Mouse (Mus musculus): Measurements from ENCODE around the gene Atmin. TPM values are rescaled to one million over a fixed set of nuclear protein-coding genes. Genes with fewer than 3 reads are reported as not detected.

Atmin gene
- polyA plus RNA-seq (2015; fragmentation: Nextera tagmentation; extraction: Ambion mirVana): 22.2 and 22.3 TPM in 2 replicates

GRCm38 (mm10) chr8:116943161-116943554 is at the start of gene Atmin:
Gene Atmin, plus strand, starts transcription at chr8:116943393.
- WGBS: under 1% methylated on average over 38 of the region's 46 CpGs
- peak; percentile 91 for ATAC-seq (replicated peaks)
- H3K27me3 ChIP-seq (replicated peaks): no peaks in the 10 kb centered on the region
- H3K9me3 ChIP-seq: no peaks in the 10 kb centered on the region
- H3K27ac ChIP-seq: peak within 1 kb of the TSS; percentile 74
- no peaks in the 10 kb centered on the region for H3K36me3 ChIP-seq (replicated peaks)
- peaks cover 25% of the 10 kb centered on the region for H3K4me1 ChIP-seq
- peak within 1 kb of the TSS; percentile 75 for H3K4me3 ChIP-seq
- H3K4me2 ChIP-seq: peak within 1 kb of the TSS; percentile 81
- H3K9ac ChIP-seq: peak within 1 kb of the TSS; percentile 80

- no peak overlapping the region for H3K9ac ChIP-seq
- WGBS: 85% methylated on average over 11 of the region's 11 CpGs
- no peaks in the 10 kb centered on the region for H3K9me3 ChIP-seq
- H3K36me3 ChIP-seq (replicated peaks): no peaks in the 10 kb centered on the region
- no peak overlapping the region for H3K4me3 ChIP-seq
- no peak overlapping the region for H3K27ac ChIP-seq
- H3K4me2 ChIP-seq: no peak overlapping the region
- no peaks in the 10 kb centered on the region for H3K27me3 ChIP-seq (replicated peaks)
- no peaks in the 10 kb centered on the region for H3K4me1 ChIP-seq
- ATAC-seq (replicated peaks): no peak
Measured at GRCm38 (mm10) chr8:116893938-116894337, 49.3 kb upstream of the Atmin start.

DNA sequence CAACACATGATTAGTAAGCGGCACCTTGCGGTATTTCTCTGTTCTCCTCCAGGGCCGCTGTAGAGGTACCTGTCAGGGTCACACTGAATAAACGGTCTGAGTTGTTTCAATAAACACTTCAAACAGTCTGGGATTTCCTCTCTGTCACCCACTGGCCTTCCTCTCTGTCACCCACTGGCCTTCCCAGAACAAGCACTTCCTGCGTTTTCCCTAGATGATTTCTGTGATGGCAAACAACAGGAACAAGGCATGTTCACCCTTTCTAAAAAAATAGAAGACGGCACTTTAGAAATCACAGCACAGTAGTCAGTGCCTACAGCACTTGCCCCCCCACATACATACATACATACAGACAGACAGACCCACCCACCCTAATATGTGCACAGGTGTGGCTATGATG is 47.7 kb upstream of the Atmin start:
- H3K36me3 ChIP-seq (replicated peaks): no peaks in the 10 kb centered on the region
- no peak overlapping the region for H3K4me3 ChIP-seq
- H3K27me3 ChIP-seq (replicated peaks): no peaks in the 10 kb centered on the region
- no peak overlapping the region for H3K9ac ChIP-seq
- no peaks in the 10 kb centered on the region for H3K4me1 ChIP-seq
- ATAC-seq (replicated peaks): no peak
- no peaks in the 10 kb centered on the region for H3K9me3 ChIP-seq
- H3K4me2 ChIP-seq: no peak overlapping the region
- H3K27ac ChIP-seq: no peak overlapping the region
- WGBS: 92% methylated on average over 6 of the region's 6 CpGs

- over 99% methylated on average over 4 of the region's 4 CpGs for WGBS
- ATAC-seq (replicated peaks): no peak
Measured at GRCm38 (mm10) chr8:116904736-116905135, 38.5 kb upstream of the Atmin start.

GRCm38 (mm10) chr8:116905252-116905651 is 37.9 kb upstream of the Atmin start:
- Histone ChIP-seq H3K9me3 (no peaks in the 10 kb centered on the region), H3K36me3 (replicated peaks) (no peaks in the 10 kb centered on the region), H3K27ac (no peak overlapping the region), H3K27me3 (replicated peaks) (no peaks in the 10 kb centered on the region), H3K9ac (no peak overlapping the region), H3K4me1 (no peaks in the 10 kb centered on the region), H3K4me2 (no peak overlapping the region), H3K4me3 (no peak overlapping the region)
- no peak for ATAC-seq (replicated peaks)
- 91% methylated on average over 4 of the region's 4 CpGs for WGBS

More at GRCm38 (mm10) chr8:116904736-116905135, 38.5 kb upstream of the Atmin start:
- H3K4me3 ChIP-seq: no peak overlapping the region
- H3K9me3 ChIP-seq: no peaks in the 10 kb centered on the region
- no peak overlapping the region for H3K27ac ChIP-seq
- no peaks in the 10 kb centered on the region for H3K36me3 ChIP-seq (replicated peaks)
- H3K27me3 ChIP-seq (replicated peaks): no peaks in the 10 kb centered on the region
- no peak overlapping the region for H3K4me2 ChIP-seq
- no peak overlapping the region for H3K9ac ChIP-seq
- H3K4me1 ChIP-seq: no peaks in the 10 kb centered on the region

DNA sequence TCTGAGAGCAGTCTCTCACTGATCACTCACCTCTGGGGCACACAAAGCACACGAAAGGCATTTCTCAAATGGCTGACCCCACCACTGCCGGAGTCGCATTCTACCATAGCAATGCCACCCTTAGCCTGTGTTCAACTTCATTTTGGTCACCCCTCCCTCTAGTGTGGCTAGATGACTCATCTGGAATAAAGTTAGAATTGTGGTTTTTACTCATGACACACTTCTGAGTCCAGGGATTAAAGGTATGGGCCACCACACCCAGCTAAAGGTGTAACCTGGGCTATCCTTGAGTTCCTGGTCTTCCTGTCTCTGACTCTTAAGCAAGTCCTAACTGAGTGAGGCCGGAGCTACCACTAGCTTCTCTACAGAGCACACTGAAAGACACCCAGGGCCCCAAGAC is 37.4 kb upstream of the Atmin start:
- 95% methylated on average over 4 of the region's 4 CpGs for WGBS
- H3K27ac ChIP-seq: no peak overlapping the region
- ATAC-seq (replicated peaks): no peak
- no peaks in the 10 kb centered on the region for H3K36me3 ChIP-seq (replicated peaks)
- H3K4me3 ChIP-seq: no peak overlapping the region
- H3K4me1 ChIP-seq: no peaks in the 10 kb centered on the region
- no peaks in the 10 kb centered on the region for H3K9me3 ChIP-seq
- no peak overlapping the region for H3K4me2 ChIP-seq
- H3K27me3 ChIP-seq (replicated peaks): no peaks in the 10 kb centered on the region
- no peak overlapping the region for H3K9ac ChIP-seq

DNA sequence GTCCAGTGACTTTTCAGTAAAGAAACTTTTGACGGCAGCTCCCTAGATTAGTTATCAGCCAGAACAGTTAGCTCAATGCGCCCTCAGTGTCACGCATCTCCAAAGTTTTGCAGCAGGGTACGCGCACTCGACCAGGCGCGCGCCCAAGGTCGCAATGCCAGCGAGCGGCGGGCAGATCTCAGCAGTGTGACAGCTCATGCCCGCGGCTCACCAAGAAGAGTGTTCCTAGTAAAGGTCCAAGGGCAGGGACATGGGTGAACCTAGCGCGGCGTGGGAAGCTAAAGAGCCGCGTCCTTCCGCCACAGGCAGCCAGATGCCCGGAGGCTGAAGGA is 22.2 kb upstream of the Atmin start:
- Histone ChIP-seq H3K9ac (peak overlapping the region; percentile 60), H3K36me3 (replicated peaks) (no peaks in the 10 kb centered on the region), H3K27me3 (replicated peaks) (no peaks in the 10 kb centered on the region), H3K9me3 (no peaks in the 10 kb centered on the region), H3K27ac (peak overlapping the region; percentile 83), H3K4me3 (peak overlapping the region; percentile 77), H3K4me1 (peaks cover 15% of the 10 kb centered on the region), H3K4me2 (peak overlapping the region; percentile 83)
- under 1% methylated on average over 22 of the region's 22 CpGs for WGBS
- peak; percentile 65 for ATAC-seq (replicated peaks)

DNA sequence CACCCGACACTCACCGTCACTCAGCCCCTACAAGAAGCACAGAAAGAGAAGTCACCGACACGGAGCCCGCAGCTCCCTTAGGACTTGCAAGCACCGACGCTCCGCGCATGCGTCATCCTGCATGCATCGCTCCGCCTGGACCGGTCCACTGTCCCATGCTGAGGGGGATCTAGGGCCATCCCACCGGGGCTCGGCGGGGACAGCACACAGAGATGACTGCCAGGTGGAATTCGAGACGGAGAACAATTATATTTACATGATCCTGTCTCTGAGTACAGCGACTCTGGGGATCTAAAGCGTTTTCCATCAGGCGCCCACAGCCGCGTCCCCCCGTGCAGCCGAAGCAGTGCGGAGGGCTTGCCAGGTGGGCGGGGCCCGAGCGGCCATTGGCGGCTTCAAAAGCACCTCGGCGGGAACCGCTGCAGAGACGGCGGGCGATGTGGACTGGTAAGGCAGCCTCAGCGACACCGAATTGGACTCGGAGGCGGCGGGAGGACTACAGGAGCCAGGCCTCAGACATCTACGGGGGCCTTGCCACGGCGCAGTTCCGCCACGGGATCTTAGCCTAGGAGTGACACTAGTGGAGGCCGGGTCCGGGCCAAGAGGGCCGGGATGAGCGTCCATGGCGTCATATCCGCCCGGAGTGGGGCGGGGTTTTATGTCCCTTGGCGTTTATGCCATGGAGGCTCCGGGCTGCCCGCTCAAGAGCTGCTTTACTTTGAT is 21.7 kb upstream of the Atmin start, which contains the start of the genes Cmc2 and Cenpn:
TSS of gene Cmc2 (minus strand) at position 119 of the 723 bp plus-strand sequence.
TSS of gene Cenpn (plus strand) at position 394 of the 723 bp plus-strand sequence.
- Histone ChIP-seq H3K27ac (peak within 1 kb of the TSS; percentile 83), H3K4me3 (peak within 1 kb of the TSS; percentile 77), H3K4me1 (peaks cover 15% of the 10 kb centered on the region), H3K27me3 (replicated peaks) (no peaks in the 10 kb centered on the region), H3K9me3 (no peaks in the 10 kb centered on the region), H3K9ac (peak within 1 kb of the TSS; percentile 60), H3K36me3 (replicated peaks) (no peaks in the 10 kb centered on the region), H3K4me2 (peak within 1 kb of the TSS; percentile 83)
- peak; percentile 98 for ATAC-seq (replicated peaks)
- WGBS: under 1% methylated on average over 57 of the region's 57 CpGs

DNA sequence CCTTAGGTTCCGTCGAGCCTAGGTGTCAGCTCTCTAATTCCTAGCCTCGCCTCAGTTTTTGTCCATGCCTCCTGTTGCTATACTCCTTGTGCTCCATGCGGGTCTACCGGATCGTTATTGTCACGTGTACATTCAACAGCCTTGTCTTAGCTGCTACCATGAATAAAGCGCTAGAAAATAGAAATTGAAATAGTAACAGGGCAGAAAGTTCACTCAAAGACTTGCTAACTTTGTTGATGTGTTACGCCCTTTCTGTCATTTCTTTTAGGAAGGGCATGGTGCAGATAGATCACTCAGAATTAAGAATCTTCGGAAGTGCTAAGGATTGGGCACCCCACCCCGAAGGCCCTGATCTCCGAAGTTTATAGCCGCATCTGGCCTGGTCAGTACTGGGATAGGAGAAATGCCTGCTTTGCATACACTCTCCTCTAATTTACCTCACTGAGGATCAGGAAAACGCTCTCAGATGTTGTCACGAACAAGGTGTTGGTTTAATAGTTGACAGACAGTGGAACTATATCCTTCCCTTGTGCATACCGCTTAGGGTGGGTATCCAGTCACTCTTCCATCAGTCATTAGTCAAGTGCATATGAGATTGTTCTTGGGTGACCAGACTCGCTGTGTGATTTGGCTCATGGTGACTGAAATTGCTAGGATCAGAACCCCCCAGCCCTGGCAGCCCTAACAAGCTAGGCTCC is 21.0 kb upstream of the Atmin start:
- Histone ChIP-seq H3K9ac (peak overlapping the region; percentile 60), H3K4me3 (peak overlapping the region; percentile 77), H3K4me1 (peaks cover 15% of the 10 kb centered on the region), H3K9me3 (no peaks in the 10 kb centered on the region), H3K36me3 (replicated peaks) (no peaks in the 10 kb centered on the region), H3K27ac (peak overlapping the region; percentile 83), H3K27me3 (replicated peaks) (no peaks in the 10 kb centered on the region), H3K4me2 (peak overlapping the region; percentile 83)
- no peak for ATAC-seq (replicated peaks)
- WGBS: 33% methylated on average over 17 of the region's 17 CpGs

- ATAC-seq (replicated peaks): no peak
- whole genome bisulfite sequencing: 97% methylated on average over 8 of the region's 8 CpGs
Measured at GRCm38 (mm10) chr8:116923526-116923925, 19.7 kb upstream of the Atmin start.

GRCm38 (mm10) chr8:116927880-116928279 is 15.3 kb upstream of the Atmin start:
- no peaks in the 10 kb centered on the region for H3K36me3 ChIP-seq (replicated peaks)
- H3K4me1 ChIP-seq: no peaks in the 10 kb centered on the region
- no peak for ATAC-seq (replicated peaks)
- no peak overlapping the region for H3K27ac ChIP-seq
- no peaks in the 10 kb centered on the region for H3K9me3 ChIP-seq
- H3K4me2 ChIP-seq: no peak overlapping the region
- H3K27me3 ChIP-seq (replicated peaks): no peaks in the 10 kb centered on the region
- whole genome bisulfite sequencing: 87% methylated on average over 9 of the region's 9 CpGs
- no peak overlapping the region for H3K9ac ChIP-seq
- no peak overlapping the region for H3K4me3 ChIP-seq

More at GRCm38 (mm10) chr8:116923526-116923925, 19.7 kb upstream of the Atmin start:
- Histone ChIP-seq H3K36me3 (replicated peaks) (no peaks in the 10 kb centered on the region), H3K27me3 (replicated peaks) (no peaks in the 10 kb centered on the region), H3K4me1 (peaks cover 15% of the 10 kb centered on the region), H3K4me3 (no peak overlapping the region), H3K9ac (no peak overlapping the region), H3K27ac (no peak overlapping the region), H3K4me2 (no peak overlapping the region), H3K9me3 (no peaks in the 10 kb centered on the region)

DNA sequence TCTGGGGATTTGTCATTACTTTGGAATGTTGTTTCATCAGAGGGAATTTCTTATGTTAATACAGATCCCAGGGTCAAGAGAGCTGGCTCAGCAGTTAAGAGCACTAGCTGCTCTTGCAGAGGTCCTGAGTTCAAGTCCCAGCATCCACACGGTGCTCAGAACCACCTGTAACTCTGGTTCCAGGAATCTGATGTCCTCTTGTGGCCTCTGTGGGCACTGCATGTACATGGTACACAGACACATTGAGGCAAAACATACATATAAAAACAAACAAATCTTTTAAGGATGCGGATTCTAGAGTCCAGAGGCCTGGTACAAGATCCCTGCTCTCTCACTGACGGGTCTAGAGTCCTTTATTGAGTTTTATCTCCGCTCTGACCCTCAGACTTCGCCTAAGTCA is 14.6 kb upstream of the Atmin start:
- H3K9ac ChIP-seq: no peak overlapping the region
- WGBS: 89% methylated on average over 5 of the region's 5 CpGs

More for the DNA sequence above, 14.6 kb upstream of the Atmin start:
- Histone ChIP-seq H3K36me3 (replicated peaks) (no peaks in the 10 kb centered on the region), H3K4me1 (no peaks in the 10 kb centered on the region), H3K4me3 (no peak overlapping the region), H3K9me3 (no peaks in the 10 kb centered on the region), H3K4me2 (no peak overlapping the region), H3K27me3 (replicated peaks) (no peaks in the 10 kb centered on the region), H3K27ac (no peak overlapping the region)
- no peak for ATAC-seq (replicated peaks)
